Mouse (Mus musculus) spleen, adult 2 months (tissue): Measurements from ENCODE around the gene Plb1. TPM values are rescaled to one million over a fixed set of nuclear protein-coding genes. Genes with fewer than 3 reads are reported as not detected.

Experiments
- DNase-seq, 2 experiments: peaks; one replicate each; pipeline versions ENCODE4 v3.0.0 to v3.0.0-alpha.2; 2012 to 2021; ENCODE audit warnings: low spot score in 2 of 2, low read depth in 1 of 2
- H3K27ac ChIP-seq: fragments of 200-500 bp; 2 replicates; pipeline ENCODE4 v1.5.1; 2012; ENCODE audit warnings: low read length, inconsistent platforms; ENCODE audit not compliant: insufficient read depth
- H3K27me3 ChIP-seq: fragments of 200-500 bp; 2 replicates; pipeline ENCODE4 v1.6.1; 2012; ENCODE audit warnings: mild to moderate bottlenecking, moderate library complexity, low read length, inconsistent platforms; ENCODE audit not compliant: control insufficient read depth, insufficient read depth
- H3K36me3 ChIP-seq: fragments of 200-500 bp; 2 replicates; pipeline ENCODE4 v1.6.1; 2012; ENCODE audit warnings: mild to moderate bottlenecking, low read length, inconsistent platforms; ENCODE audit not compliant: control insufficient read depth, insufficient read depth
- H3K4me1 ChIP-seq: fragments of 200-500 bp; 2 replicates; pipeline ENCODE4 v1.6.1; 2011; ENCODE audit warnings: inconsistent platforms; ENCODE audit not compliant: control insufficient read depth, insufficient read depth, insufficient read length
- H3K4me3 ChIP-seq: fragments of 200-500 bp; 2 replicates; pipeline ENCODE4 v1.5.1; 2011; ENCODE audit warnings: mild to moderate bottlenecking, inconsistent platforms; ENCODE audit not compliant: insufficient read depth, insufficient read length; ENCODE audit errors: extremely low read depth
- CTCF ChIP-seq: fragments of 200-500 bp; IDR thresholded peaks from 2 replicates; pipeline ENCODE4 v1.5.1; 2011; ENCODE audit warnings: mild to moderate bottlenecking, inconsistent platforms; ENCODE audit not compliant: insufficient read depth, insufficient read length, insufficient replicate concordance; ENCODE audit errors: extremely low read depth
- POLR2A ChIP-seq: fragments of 200-500 bp; IDR thresholded peaks from 2 replicates; pipeline ENCODE4 v1.6.1; 2011; ENCODE audit warnings: low read depth, low read length, inconsistent platforms
- WGBS: fragments of 180-500 bp; shearing (Covaris S2); methylation state at CpG from one replicate; pipeline ENCODE4 v1.1.7; 2018; 5-methylcytosine and 5-hydroxymethylcytosine counted together
- polyA plus RNA-seq: library from polyadenylated mRNA; depleted of rRNA; stranded (reverse); fragments of >200 nt; gene quantifications from 2 replicates; pipeline ENCODE4 v1.2.3, GENCODE M21; 2012

Gene Plb1
- polyA plus RNA-seq, 1 experiment = 0.29 TPM

- no peak overlapping the region for H3K4me3 ChIP-seq
- no peak for TF ChIP-seq CTCF
- H3K4me1 ChIP-seq = no peaks in the 10 kb centered on the region
- WGBS = 82% methylated on average over 2 of the region's 2 CpGs
- H3K27ac ChIP-seq = no peak overlapping the region
- no peak for DNase-seq
- no peaks in the 10 kb centered on the region for H3K36me3 ChIP-seq
- H3K27me3 ChIP-seq = no peaks in the 10 kb centered on the region
Observed at GRCm38 (mm10) chr5:32211011-32211410, 21.5 kb upstream of the Plb1 start.

DNA sequence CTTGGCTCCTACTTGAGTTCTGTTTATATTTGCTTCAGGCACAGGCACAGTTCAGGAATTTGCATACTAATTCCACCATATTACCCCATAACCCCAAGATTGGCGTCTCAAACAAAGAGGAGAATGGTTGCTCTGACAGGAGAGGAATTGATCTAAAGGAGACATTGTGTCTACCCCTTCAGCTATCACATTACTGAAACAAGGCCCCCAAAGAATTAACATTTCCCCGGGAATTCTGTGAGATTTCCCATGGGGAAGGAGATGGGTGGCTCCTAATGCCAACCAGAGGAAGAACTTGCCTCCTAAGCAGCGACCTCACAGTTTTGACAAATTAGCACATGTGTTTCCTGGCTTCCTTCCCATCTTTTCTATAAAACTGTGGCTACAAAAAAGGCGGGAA lies 18.8 kb upstream of the Plb1 start:
- no peak for TF ChIP-seq POLR2A
- no peak for TF ChIP-seq CTCF
- no peak overlapping the region for H3K4me3 ChIP-seq
- 80% methylated on average over 4 of the region's 4 CpGs for WGBS
- no peak for DNase-seq
- H3K27me3 ChIP-seq = no peaks in the 10 kb centered on the region
- H3K36me3 ChIP-seq = no peaks in the 10 kb centered on the region
- H3K4me1 ChIP-seq = no peaks in the 10 kb centered on the region
- no peak overlapping the region for H3K27ac ChIP-seq

GRCm38 (mm10) chr5:32215510-32215909 lies 17.0 kb upstream of the Plb1 start:
- H3K27ac ChIP-seq = no peak overlapping the region
- no peaks in the 10 kb centered on the region for H3K36me3 ChIP-seq
- 77% methylated on average over 10 of the region's 10 CpGs for WGBS
- no peaks in the 10 kb centered on the region for H3K4me1 ChIP-seq
- TF ChIP-seq CTCF = peak; percentile 31; the same call in 1 of the 2 replicates
- no peak for TF ChIP-seq POLR2A
- peak; percentile 5 to 51 for DNase-seq
- no peaks in the 10 kb centered on the region for H3K27me3 ChIP-seq
- H3K4me3 ChIP-seq = no peak overlapping the region

- Histone ChIP-seq H3K36me3 (no peaks in the 10 kb centered on the region), H3K4me1 (no peaks in the 10 kb centered on the region), H3K4me3 (no peak overlapping the region), H3K27ac (no peak overlapping the region), H3K27me3 (no peaks in the 10 kb centered on the region)
- 91% methylated on average over 4 of the region's 4 CpGs for WGBS
- DNase-seq = no peak
- TF ChIP-seq CTCF (no peak), POLR2A (no peak)
Observed at GRCm38 (mm10) chr5:32216465-32216864, 16.0 kb upstream of the Plb1 start.

DNA sequence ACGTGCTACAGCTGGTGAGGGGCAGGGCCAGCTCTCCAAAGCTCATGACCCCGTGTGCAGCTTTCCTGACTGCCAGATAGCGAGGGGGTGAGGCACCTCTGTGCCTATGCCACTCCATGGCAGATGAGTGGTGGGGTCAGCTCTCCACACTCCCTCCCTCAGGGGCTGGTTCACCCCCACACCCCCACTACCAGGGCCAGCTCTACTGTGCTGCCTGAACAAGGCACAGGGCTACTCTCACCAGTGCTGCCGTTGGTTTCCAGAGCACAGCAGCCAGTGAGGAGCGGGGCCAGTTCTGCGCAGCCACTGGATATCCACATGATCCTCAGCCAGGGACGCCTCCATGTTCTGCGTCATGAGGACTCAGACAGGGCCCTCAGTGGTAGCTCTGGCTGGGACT lies 15.0 kb upstream of the Plb1 start:
- WGBS = 91% methylated on average over 8 of the region's 8 CpGs
- Histone ChIP-seq H3K4me3 (no peak overlapping the region), H3K27me3 (no peaks in the 10 kb centered on the region), H3K4me1 (no peaks in the 10 kb centered on the region), H3K36me3 (no peaks in the 10 kb centered on the region), H3K27ac (no peak overlapping the region)
- DNase-seq = no peak
- TF ChIP-seq CTCF (no peak), POLR2A (no peak)

DNA sequence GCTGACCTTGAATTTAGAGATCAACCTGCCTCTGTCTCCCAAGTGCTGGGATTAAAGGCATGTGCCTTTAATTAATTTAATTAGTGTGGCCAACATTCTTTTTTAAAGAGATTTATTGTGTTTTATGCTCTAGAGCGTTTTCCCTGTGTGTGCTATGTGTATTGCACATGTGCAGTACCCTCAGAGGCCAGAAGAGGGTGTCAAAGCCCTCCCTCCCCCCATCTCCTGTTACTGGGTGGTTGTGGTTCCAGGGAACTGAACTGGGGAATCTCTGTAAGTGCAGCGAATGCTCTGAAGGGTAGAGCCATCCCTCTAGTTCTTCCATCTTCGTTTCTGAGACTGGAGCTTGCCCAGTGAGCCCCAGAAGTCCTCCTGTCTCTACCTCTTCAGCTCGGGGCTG lies 2.1 kb upstream of the Plb1 start:
- H3K27me3 ChIP-seq = no peaks in the 10 kb centered on the region
- H3K4me1 ChIP-seq = no peaks in the 10 kb centered on the region
- H3K36me3 ChIP-seq = no peaks in the 10 kb centered on the region
- WGBS = 62% methylated on average over 4 of the region's 4 CpGs
- no peak overlapping the region for H3K27ac ChIP-seq
- peak; percentile 16; the same call in 1 of the 2 replicates for TF ChIP-seq CTCF
- no peak for TF ChIP-seq POLR2A
- no peak overlapping the region for H3K4me3 ChIP-seq
- DNase-seq = no peak

GRCm38 (mm10) chr5:32239337-32239736 lies 6.8 kb downstream of the Plb1 start:
- H3K27ac ChIP-seq = no peak overlapping the region
- DNase-seq = no peak
- WGBS = 36% methylated on average over 2 of the region's 2 CpGs
- no peaks in the 10 kb centered on the region for H3K27me3 ChIP-seq
- no peaks in the 10 kb centered on the region for H3K36me3 ChIP-seq
- H3K4me3 ChIP-seq = no peak overlapping the region
- TF ChIP-seq CTCF (no peak), POLR2A (no peak)
- H3K4me1 ChIP-seq = peaks cover 3% of the 10 kb centered on the region; the same call in 1 of the 2 replicates

DNA sequence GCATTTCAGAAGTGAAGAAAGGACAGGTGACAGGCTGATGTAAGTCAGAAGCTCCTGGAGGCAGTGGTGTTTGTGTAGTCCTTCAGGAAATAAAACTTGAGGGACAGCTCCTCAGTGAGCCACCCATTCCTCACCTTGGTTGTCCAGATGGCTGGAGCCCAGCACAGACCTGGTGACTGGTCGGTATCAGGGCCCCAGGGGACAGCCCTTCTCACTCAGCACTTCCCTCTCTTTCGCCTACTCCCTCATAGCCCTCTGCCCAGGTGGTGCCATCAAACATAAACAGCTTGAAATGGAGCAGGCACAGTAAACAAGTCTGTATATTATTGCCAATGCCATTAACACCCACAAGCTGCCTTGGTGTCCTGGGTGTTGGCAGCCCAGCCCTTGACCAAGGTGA lies 8.2 kb downstream of the Plb1 start:
- 35% methylated on average over 2 of the region's 2 CpGs for WGBS

More for the DNA sequence above, 8.2 kb downstream of the Plb1 start:
- Histone ChIP-seq H3K4me3 (no peak overlapping the region), H3K27me3 (no peaks in the 10 kb centered on the region), H3K4me1 (peaks cover 3% of the 10 kb centered on the region; the same call in 1 of the 2 replicates), H3K36me3 (no peaks in the 10 kb centered on the region), H3K27ac (no peak overlapping the region)
- no peak for TF ChIP-seq CTCF
- no peak for TF ChIP-seq POLR2A
- DNase-seq = no peak
